Mouse (Mus musculus): ENCODE measurements around the gene Celsr2.

Gene Celsr2

DNA sequence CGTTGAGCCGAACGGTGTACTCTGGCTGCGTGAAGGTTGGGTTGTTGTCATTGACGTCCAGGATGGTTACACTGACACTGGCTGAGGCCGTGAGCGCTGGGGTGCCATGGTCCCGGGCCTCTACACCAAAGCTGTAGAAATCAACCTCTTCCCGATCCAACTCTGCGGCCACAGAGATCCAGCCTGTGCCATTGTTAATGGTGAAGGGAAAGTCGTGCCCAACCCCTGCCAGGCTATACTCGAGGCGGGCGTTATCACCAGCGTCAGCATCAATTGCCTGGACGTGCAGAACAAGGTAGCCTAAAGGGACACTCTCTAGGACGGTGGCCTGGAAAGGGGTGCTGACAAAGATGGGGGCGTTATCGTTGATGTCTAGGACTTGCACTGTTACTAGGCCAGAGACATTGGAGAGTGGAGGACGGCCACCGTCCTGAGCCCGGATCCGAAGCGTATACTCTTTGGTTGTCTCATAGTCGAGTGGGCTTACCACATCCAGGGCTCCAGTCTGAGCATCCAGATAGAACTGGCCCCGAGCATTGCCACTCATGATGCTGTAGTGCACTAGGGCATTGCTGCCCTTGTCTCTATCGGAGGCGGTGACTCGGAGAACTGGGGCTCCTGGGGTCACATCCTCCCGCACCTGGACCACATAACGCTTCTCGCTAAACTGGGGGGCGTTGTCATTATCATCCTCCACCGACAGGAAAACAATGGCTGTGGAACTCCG is 1.6 kb downstream of the Celsr2 start:
- DNase-seq (ENCODE audit: low read depth in 2 of 2, low spot score in 2 of 2), result no peak

DNA sequence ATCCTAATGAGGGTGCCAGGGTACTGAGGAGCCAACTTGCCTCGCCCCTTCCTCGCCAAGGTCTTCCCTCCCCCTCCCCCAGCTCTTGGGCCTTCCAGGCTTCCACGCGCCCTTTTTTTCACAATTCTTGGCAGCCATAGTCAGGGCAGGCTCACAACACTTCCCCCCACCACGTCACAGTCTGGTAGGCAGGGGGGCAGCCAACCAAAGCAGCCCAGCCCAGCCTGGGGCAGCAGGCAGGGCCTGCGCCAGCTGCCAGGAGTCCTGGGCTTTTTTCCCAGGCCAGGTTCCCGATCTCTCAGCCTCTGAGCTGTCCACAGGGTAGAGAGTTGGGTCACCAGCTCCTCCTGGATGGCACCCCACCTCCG is 3.6 kb downstream of the Celsr2 start:
- DNase-seq (ENCODE audit: low read depth in 2 of 2, low spot score in 2 of 2), result no peak

DNA sequence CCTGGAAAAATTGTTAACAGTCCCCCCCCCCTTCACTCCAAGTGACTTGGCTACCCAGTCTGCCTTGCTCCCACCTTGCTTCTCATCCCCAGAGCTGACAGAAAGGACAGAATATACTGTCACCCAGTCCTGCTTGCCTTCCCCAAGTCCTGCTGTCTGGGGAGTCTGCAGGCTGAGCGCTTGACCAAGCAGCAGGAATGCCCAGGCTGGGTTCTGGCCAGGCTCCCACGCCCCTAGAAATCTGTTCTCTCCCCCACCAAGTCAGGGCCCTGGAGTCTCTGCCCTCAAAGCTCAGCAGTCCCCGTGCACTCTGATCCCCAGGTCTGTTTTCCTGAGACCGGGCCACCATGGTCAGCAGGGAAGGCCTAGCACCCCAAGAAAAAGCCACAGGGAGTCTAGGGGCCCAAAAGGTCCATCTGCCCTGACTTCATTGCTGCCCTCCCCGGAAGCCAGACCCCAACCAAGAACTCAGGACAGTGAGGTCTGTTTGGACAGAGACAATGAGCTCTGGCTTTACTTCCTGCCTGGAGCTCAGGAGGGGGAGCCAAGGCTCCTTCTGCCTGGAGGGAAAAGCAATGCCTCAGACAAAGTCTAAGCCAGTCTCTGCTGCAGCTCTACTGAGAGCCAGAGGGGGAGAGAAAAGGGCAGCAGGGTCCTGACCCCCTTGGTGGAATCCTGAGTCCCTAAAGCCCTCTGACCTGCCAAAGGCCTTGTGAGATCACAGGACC is 4.2 kb downstream of the Celsr2 start:
- DNase-seq (ENCODE audit: low read depth in 2 of 2, low spot score in 2 of 2), result no peak

DNA sequence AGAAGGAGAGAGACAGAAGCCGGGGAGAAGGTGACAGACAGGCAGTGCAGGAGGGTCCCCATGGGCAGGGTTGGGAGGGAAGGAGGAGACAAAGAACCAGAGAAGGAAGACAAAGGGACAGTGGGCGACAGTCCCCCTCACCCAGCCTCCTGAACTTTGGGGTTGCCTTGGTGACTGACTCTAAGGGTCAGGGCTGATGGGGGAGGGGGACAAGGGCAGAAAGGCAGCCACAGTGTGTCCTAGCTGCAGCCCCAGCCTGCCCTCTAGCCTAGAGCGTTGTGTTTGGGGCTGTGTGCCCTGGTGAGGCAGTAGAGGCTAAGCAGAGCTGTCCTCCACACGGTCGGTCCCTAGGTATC is 5.0 kb downstream of the Celsr2 start:
- no peak for DNase-seq (ENCODE audit: low read depth in 2 of 2, low spot score in 2 of 2)

DNA sequence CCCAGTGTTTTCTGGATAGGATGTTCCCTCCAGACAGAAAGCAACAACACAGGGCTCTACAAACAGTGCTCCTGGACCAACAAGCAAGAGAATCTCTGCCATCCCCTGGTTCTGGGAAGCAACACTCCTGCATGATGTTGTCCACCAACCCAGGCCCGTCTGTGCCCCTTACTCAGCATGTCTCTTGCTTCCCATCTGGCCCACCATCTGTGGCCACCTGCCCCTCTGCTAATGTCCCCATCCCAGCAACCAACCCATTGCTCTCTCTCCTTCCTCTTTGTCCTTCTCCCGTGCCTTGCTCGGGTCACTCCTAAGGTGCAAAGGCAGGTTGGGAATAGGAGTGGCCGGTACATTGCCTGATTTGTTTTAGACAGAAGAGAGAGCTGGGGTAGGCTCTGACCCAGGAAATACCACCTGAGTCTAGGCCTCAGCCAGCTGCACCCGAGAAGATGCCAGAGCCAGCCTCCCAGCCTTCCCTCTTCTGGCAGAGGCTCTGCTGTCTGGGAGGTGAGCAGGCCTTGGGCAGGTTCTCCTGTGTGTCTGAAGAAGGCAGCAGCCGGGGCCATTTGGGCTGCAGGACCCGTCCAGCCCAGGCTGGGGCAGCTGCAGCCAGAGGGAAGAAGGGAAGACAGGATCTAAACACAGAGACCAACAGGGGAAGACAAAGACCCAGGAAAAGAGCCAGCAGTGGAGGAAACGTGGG is 5.5 kb downstream of the Celsr2 start:
- no peak for DNase-seq (ENCODE audit: low read depth in 2 of 2, low spot score in 2 of 2)

DNA sequence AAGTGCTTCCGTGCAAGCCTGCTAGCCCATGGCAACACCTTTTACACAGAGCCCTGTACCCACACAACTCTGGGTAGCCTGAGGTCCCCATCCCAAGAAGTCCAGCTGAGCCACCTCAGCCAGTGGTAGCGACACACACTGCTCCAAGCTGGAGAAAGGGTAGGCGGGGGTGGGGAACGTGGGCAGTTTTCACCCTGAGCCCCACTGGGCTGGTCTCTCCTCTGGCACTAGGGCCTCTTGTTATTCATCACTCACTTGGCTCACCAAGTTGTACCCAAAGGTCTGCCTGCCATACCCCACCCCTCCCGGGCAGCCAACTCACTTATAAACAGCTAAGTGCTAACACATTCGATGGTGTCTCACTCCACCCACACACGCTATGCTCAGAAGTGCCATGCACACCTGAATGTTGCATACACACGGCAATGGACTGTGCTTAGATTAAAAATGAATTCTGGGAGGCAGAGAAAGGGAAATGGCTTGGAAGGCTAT is 6.8 kb downstream of the Celsr2 start:
- no peak for DNase-seq (ENCODE audit: low read depth in 2 of 2, low spot score in 2 of 2)

DNA sequence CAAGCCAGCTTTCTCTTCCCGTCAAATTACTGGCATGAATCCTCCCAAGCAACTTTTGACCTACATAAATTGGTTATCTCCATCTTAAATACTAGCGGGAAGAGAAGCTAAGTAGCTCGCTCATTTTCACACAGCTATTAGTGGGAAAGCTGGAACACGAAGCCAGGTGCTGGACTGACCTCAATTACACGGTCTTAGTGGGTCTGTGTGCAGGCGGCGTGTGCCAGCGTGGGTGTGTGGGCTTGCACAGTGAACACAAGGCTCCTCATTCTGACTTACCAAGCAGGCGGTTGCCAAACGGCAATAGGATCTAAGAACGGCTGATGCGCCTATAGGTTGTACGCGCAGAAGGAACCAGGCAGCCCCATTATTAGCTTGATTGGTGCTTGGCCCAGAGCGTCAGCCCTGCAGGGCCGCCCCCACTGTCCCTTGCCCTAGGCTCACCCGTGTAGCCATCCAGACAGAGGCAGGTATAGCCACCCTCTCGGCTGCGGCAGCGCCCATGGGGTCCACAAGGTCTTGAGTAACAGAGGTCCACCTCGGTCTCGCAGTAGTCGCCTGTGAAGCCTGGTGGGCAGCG is 9.0 kb downstream of the Celsr2 start:
- no peak for DNase-seq (ENCODE audit: low read depth in 2 of 2, low spot score in 2 of 2)

DNA sequence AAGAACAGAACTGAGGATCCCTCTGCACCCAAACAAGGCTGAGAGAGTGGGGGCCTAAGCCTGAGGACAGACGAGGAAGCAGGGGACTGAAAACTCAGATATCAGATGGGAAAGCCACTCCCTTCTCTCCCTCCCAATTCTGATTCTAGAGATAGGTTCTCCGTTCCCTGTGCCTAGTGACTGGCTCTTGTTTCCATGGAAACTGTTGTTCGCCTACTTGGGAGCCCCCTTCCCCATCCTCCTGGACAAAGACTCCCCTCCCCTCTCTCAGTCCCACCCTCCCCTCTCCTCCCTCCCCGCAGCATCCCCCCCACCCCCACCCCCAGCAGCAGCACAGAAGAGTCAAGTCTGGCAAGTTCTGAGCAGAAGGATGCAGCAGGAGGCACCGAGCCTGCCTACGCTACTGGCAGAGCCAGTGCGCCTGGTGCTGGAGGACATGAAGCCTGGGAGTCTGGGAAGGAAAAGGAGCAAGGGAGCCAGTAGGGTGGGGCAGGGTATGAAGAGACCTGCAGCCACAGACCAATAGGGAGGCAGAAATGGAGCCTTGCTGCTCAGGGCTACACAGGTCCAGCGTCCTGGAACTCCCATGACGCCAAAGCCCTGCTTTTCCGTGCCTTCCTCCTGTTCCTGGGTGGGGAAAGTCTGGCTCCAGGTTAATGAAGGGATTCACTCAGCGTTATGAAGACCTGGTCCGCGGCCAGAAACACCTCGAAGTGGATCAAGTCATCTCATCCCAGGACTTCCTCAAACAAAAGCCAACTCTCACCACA is 9.6 kb downstream of the Celsr2 start:
- no peak for DNase-seq (ENCODE audit: low read depth in 2 of 2, low spot score in 2 of 2)

DNA sequence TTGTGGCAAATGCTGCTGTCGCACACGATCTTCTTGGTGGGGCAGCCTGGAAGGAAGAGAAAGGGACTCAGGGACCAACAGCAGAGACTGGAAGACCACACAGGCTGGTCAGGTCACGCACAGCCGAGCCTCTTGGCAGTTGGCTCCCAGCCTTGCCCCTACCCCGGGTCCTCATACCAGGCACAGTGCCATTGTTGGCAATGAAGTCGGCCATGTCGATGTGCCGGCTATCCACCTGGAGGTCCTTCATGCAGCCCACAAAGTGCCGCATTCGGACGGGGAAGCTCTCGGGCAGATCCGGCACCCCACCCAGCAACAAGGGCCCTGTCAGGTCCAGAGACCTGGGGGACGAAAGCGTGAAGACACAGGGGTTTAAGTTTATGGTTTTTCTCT is 12.8 kb downstream of the Celsr2 start:
- no peak for DNase-seq (ENCODE audit: low read depth in 2 of 2, low spot score in 2 of 2)

DNA sequence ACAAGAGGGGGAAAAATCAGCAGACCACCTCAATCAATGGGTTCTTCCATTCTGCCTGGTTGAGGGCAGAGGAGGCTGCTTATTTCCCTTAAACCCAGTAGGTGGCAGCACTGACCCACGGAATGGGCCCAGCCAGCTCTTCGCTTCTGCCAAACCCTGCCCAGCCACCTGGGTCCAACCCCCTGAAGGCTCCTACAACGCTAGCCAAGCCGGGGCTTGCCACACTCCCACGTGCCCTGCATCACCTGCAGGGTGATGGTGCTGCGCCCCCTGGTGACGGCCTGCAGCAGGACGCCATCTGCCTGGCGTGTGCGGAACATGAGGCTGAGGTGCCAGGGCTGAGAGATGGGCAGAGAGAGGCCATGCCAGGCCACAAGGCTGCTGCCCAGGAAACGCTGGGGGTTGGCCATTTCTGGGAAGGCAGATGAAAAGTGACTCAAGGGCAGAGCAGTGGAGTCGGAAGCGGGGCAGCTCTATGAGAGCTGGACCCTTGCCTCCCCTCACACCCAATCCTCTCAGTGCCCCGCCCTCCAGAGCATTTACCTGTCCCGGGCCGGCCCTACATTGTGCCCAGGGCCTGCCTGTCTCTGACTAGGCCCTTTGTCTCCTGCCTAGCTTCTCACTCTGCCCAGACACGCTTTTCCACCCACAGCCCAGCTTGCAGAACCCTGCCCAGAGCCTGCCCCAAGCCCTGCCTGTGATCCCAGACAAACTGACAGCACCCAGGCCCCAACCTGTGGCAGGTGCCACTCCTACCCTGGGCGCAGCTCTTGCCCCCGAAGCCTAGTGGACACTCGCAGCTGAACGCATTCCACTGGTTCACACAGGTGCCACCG is 13.4 kb downstream of the Celsr2 start:
- DNase-seq (ENCODE audit: low read depth in 2 of 2, low spot score in 2 of 2), result peak; percentile 91 to 96

DNA sequence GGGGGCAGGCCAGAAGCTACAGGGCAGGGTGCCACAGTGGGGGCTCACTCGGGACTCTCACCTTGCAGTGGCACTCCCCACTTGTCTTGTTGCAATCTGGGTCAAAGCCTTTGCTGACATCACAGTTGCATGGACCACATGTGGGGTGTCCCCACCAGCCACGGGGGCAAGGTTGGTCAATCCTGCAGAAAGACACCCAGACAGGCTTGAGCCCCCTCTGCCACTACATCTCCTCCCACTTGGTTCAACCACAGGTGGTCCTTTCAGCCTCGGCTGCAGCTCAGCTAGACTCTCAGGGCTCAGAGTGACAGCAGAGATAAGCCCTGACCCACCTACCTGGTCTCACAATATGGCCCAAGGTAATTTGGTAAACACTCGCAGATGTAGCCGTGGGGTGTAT is 14.9 kb downstream of the Celsr2 start:
- no peak for DNase-seq (ENCODE audit: low read depth in 2 of 2, low spot score in 2 of 2)

DNA sequence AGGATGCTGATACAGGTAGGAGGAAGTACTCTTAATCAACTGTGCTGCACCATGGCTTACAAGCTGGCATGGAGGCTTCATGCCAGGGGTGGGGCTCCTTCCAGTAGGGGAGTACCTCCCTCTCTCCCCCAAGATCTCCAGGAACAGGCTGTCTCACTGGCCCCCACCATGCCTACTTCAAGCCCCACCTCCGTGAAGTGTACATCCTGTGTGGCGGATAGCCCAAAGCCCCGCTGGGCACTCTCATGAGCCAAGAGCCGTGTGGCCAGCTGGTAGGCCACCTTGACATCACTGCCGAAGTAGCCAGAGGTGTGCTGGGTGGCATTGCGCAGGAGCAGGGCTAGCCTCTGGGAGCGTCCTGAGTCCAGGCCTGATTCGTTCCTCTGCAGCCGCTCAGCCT is 17.1 kb downstream of the Celsr2 start:
- DNase-seq (ENCODE audit: low read depth in 2 of 2, low spot score in 2 of 2), result no peak

DNA sequence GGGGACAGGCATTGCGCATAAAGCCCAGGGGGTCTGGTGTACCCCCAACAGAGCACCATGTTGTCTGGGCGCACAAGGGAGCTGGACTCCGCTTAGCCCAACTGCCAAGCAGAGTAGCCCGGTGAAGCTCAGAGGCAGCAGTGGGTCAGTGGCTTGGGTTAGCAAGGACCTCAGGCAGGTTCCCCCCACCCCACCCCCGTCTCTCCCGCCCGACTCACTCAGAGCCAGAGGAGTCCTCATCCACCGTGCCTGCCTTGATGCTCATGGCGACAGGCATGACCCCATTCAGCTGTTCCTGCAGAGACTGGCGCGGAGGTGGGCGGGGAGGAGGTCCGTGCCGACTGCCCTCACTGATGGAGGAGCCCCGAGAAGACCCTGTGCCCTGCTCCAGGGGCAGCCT is 22.6 kb downstream of the Celsr2 start:
- no peak for DNase-seq (ENCODE audit: low read depth in 2 of 2, low spot score in 2 of 2)

DNA sequence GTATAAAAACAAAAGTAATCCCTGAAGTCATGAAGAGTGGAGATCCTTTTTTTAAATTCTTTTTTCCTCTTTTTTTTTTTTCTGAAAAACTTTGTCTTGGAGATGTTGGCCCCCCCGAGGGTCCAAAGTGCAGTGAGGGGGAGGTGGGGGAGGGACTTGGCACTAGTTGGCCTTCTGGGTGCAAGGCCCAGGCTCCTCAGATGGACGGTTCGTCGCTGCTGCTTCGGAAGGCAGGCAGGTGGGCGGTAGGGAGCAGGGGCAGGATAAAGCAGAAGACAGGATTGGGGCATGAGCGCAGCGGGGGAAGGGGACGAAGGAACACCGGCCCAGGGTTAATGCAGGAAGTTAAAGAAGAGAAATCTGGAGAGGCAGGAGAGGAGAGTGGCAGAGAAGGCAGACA is 23.1 kb downstream of the Celsr2 start:
- DNase-seq (ENCODE audit: low read depth in 2 of 2, low spot score in 2 of 2), result no peak

DNA sequence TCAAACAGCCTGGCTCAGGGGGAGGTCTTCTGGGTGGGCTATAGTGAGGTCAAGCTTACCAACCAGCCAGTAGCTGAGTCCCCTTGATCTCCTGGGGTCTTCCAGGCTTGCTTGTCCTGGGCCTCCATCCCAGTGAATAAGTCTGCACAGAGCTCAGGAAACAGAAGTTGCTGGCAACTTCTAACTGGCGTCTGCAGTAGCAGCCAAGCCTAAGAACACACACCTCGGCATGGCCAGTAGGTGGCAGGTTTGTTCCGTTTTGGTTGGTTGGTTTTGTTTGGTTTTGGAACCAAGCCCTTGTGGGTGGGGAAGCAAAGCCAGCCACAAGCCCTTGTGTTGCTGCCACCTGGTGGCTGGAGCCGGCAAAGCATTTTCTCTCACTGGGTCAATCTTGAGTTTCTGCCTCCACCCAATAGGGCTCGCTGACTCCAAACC is 26.2 kb downstream of the Celsr2 start:
- peak; percentile 94 to 97 for DNase-seq (ENCODE audit: low read depth in 2 of 2, low spot score in 2 of 2)

DNA sequence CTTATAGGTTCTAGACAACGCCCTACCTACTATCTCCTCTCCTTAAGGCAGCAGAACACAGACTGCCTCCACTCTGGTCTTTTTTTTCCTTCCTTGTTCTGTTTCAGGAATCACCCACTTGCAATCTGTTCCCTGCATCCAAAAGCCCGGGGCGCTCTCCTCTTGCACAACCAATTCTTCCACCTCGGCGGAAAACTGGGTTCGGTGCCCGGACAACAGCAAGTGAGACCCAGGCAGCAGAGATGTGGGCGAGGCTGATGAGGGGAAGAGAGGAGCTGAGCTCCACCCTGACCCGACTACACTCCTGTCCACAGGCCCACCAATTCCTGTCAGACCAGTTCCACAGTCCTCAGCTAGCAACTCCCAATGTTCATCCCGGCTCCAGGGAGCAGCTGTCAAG is 29.2 kb downstream of the Celsr2 start:
- DNase-seq (ENCODE audit: low read depth in 2 of 2, low spot score in 2 of 2), result no peak

DNA sequence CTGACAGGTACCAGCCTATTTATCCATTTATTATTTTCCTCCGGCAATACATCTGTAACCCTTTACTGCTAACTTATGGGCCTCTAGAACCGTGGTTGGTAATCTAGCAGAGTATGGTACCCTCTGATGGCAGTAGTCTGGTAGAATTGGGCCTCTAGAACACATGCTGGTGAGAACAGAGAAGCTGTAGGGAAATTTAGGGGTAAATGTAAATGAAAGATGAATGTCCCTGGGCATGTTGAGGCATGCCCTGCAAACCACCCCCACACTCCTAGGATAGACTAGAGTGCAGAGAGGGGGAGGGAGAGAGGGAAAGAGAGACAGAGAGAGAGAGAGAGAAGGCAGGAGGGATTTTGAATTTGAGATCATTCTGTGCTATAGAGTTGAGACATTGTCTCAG is 30.9 kb downstream of the Celsr2 start:
- DNase-seq (ENCODE audit: low read depth in 2 of 2, low spot score in 2 of 2), result no peak

DNA sequence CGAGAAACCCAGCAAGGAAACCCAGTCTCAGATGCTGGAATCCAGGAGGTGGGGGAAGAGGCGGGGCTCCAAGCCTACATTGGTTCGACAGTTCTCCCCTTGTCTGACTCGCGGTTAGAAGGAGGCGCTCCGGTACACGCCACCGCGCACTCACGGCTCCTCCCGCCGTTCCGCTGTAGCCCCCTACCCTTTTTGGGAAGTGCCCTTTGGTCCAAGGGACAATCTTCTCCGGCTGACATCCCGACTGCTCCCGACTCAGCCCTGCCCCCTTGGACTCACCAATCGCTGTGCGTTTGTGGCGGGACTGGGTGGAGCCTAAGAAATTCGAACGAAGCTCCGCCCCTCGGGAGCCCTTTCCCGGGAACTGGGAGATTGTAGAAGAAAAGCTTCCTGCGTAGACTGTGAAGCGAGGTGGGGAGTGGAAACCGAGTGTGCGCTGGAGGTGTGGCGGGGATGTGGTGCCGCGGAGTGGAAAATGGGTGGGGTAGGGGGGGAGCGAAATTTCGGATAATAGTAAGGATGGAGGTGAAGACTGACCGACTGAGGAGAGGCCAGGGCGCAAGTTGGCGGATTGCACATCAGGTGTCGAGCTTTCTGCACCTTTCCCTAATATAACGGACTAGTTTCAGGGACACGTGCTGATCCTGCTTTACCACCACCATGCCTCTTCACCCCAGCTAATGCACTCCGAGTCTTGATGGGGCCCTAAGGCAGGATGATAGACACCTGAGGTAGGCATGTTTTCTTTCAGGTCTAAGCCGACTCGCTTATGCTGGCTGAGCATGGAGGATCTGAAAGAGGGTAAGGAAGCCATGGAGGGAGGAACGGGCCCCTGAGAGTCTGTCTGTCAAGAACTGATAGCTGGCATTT is 31.6 kb downstream of the Celsr2 start, which contains the start of gene Psrc1:
Psrc1 (plus strand) TSS at position 355 of the 870 bp plus-strand sequence.
- peak; percentile 10 to 17 for DNase-seq (ENCODE audit: low read depth in 2 of 2, low spot score in 2 of 2)
